Mouse (Mus musculus): ENCODE measurements around the gene Foxk1.

GRCm38 (mm10) chr5:142370406-142371171, 30.7 kb upstream of the Foxk1 start:
- TF ChIP-seq CTCF (IDR thresholded peaks at IDR 0.05; ENCODE audit: low read depth) = no peak
- no peak for TF ChIP-seq EP300 (IDR thresholded peaks at IDR 0.05; ENCODE audit: low read depth)
